Mouse (Mus musculus) thymus, adult 2 months (tissue): ENCODE measurements around the gene Ube3c.

ENCODE experiments used
- CTCF ChIP-seq: fragments of 200-500 bp; IDR thresholded peaks from 2 replicates; pipeline ENCODE4 v1.5.1; 2012; ENCODE audit warnings: mild to moderate bottlenecking, control low read depth, low read length, moderate library complexity, borderline replicate concordance; ENCODE audit not compliant: control insufficient read depth, poor library complexity, insufficient read depth; ENCODE audit errors: extremely low read depth
- POLR2A ChIP-seq: fragments of 200-500 bp; IDR thresholded peaks from 2 replicates; pipeline ENCODE4 v1.6.1; 2012; ENCODE audit warnings: mild to moderate bottlenecking, low read length, control low read depth, moderate library complexity; ENCODE audit not compliant: control insufficient read depth, poor library complexity, insufficient read depth; ENCODE audit errors: extremely low read depth

DNA sequence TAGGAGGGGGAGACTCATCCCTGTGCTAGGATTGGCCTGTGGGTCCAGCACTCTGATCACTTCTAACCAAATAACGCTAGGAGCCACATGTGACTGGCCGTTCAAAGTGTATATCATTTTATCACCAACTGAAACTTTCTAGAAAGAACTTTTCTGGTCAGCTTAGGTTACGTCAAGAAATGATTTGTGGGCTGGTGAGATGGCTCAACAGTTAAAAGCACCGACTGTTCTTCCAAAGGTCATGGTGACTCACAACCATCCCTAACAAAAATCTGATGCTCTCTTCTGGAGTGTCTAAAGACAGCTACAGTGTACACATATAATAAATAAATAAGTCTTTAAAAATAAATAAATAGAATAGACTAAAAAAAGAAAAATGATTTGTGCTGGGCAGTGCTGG, 103.5 kb downstream of the Ube3c start:
- no peak for TF ChIP-seq CTCF
- TF ChIP-seq POLR2A, result no peak
